In genomic region chrX:102958917-102959316, GRCm38 (mm10) we compare ENCODE assay signal across 10 mouse cellular contexts. TPM values are rescaled to one million over a fixed set of nuclear protein-coding genes. Genes with fewer than 3 reads are reported as not detected.
A peak's percentile ranks its signal among the peaks of the same experiment; 100 is the strongest.
DNase-seq lines count a peak whose midpoint lies in the region; ATAC-seq and TF ChIP-seq lines count a peak whose summit lies in the region.
"Had no signal": no experiment of that assay in that cellular context is flagged by ENCODE, and none has a peak within 500 bp of the region (broad histone marks: within the 10 kb centered on the region; RNA-seq: fewer than 3 reads in every experiment).

No protein-coding gene starts in this region.

- H3K4me3 ChIP-seq in heart, postnatal 0 days (ENCODE audit: low read depth, low read length) = no peak overlapping the region
- no peak overlapping the region for H3K4me3 ChIP-seq in midbrain, embryonic 15.5 days
- H3K4me3 ChIP-seq: heart, embryonic 15.5 days had no signal

- WGBS in heart, postnatal 0 days = 27% methylated on average over 4 of the region's 4 CpGs
- 33% methylated on average over 4 of the region's 4 CpGs for WGBS in midbrain, embryonic 15.5 days

- no peak overlapping the region for H3K4me2 ChIP-seq in heart, postnatal 0 days (ENCODE audit: low read depth, low read length)
- no peak overlapping the region for H3K4me2 ChIP-seq in midbrain, embryonic 15.5 days
- H3K4me2 ChIP-seq: heart, embryonic 15.5 days had no signal

- H3K9me3 ChIP-seq in heart, postnatal 0 days (replicated peaks; ENCODE audit: control insufficient read depth, low read length) = no peaks in the 10 kb centered on the region
- no peaks in the 10 kb centered on the region for H3K9me3 ChIP-seq in midbrain, embryonic 15.5 days
- H3K9me3 ChIP-seq: heart, embryonic 15.5 days had no signal

- TF ChIP-seq EP300 in heart, postnatal 0 days (IDR thresholded peaks at IDR 0.05; ENCODE audit: low read depth) = no peak

- no peaks in the 10 kb centered on the region for H3K4me1 ChIP-seq in heart, postnatal 0 days (ENCODE audit: control insufficient read depth, insufficient read depth)
- H3K4me1 ChIP-seq in midbrain, embryonic 15.5 days = no peaks in the 10 kb centered on the region
- H3K4me1 ChIP-seq: heart, embryonic 15.5 days had no signal

- no peaks in the 10 kb centered on the region for H3K36me3 ChIP-seq in heart, postnatal 0 days (replicated peaks; ENCODE audit: control insufficient read depth, insufficient read depth, low read length)
- no peaks in the 10 kb centered on the region for H3K36me3 ChIP-seq in midbrain, embryonic 15.5 days (replicated peaks)
- H3K36me3 ChIP-seq: heart, embryonic 15.5 days had no signal

- no peak for ATAC-seq in heart, postnatal 0 days (ENCODE audit: insufficient read depth, low read depth)
- ATAC-seq in midbrain, embryonic 15.5 days (replicated peaks) = 0 out of 2 replicates have a peak, but pooled peaks have one; percentile 52

- intact Hi-C loops in heart, postnatal 25 days (cut with DNase I) = no loop called here

- DNase-seq in heart, postnatal 0 days (ENCODE audit: low spot score) = no peak
- DNase-seq in heart, postnatal 25 days (ENCODE audit: low spot score) = no peak
- peak; percentile 16 for DNase-seq in right cerebral cortex, adult 18-20 months
- DNase-seq in right cerebral cortex, postnatal 4 days = no peak
- DNase-seq in embryo, embryonic 10.5 days (ENCODE audit: low spot score) = peak; percentile 45
- DNase-seq in urinary bladder, adult 18-20 months (ENCODE audit: low spot score in 2 of 2) = no peak
- no peak for DNase-seq in heart, adult 9 months (ENCODE audit: low spot score in 2 of 2)

- H3K9ac ChIP-seq in heart, postnatal 0 days (replicated peaks; ENCODE audit: low read depth, low read length) = no peak overlapping the region
- H3K9ac ChIP-seq in midbrain, embryonic 15.5 days = no peak overlapping the region
- H3K9ac ChIP-seq: heart, embryonic 15.5 days had no signal

- no peaks in the 10 kb centered on the region for H3K27me3 ChIP-seq in heart, postnatal 0 days (ENCODE audit: control insufficient read depth, insufficient read depth, low read length)
- H3K27me3 ChIP-seq in midbrain, embryonic 15.5 days (replicated peaks) = no peaks in the 10 kb centered on the region
- H3K27me3 ChIP-seq: heart, embryonic 15.5 days had no signal

- TF ChIP-seq CTCF in heart, postnatal 0 days (IDR thresholded peaks at IDR 0.05; ENCODE audit: low read depth) = peak; percentile 58

- no peak overlapping the region for H3K27ac ChIP-seq in heart, postnatal 0 days (ENCODE audit: low read depth)
- H3K27ac ChIP-seq in midbrain, embryonic 15.5 days = no peak overlapping the region
- H3K27ac ChIP-seq: heart, embryonic 15.5 days had no signal

RNA-seq across cellular contexts. Expression of gene 1700018G05Rik, which starts 30.7 kb away (rescaled TPM):
- not detected in 2 replicates for total RNA-seq in heart, postnatal 0 days (2014; rRNA removed; ENCODE audit: low replicate concordance)
- not detected in 2 replicates for polyA plus RNA-seq in heart, postnatal 0 days (2015; fragmentation: Nextera tagmentation; extraction: Ambion mirVana)
- not detected for total RNA-seq in heart, postnatal 25 days (2021)
- not detected in 2 replicates for polyA plus RNA-seq in midbrain, embryonic 15.5 days (2015; fragmentation: Nextera tagmentation; extraction: Ambion mirVana)
- polyA plus RNA-seq: heart, embryonic 15.5 days; lung, embryonic 16.5 days had no signal

RNA-seq across cellular contexts. Expression of gene 1700011M02Rik, which starts 50.2 kb away (rescaled TPM):
- not detected in 2 replicates for total RNA-seq in heart, postnatal 0 days (2014; rRNA removed; ENCODE audit: low replicate concordance)
- polyA plus RNA-seq in heart, postnatal 0 days (2015; fragmentation: Nextera tagmentation; extraction: Ambion mirVana) = not detected in 2 replicates
- total RNA-seq in heart, postnatal 25 days (2021) = not detected
- not detected in 2 replicates for polyA plus RNA-seq in midbrain, embryonic 15.5 days (2015; fragmentation: Nextera tagmentation; extraction: Ambion mirVana)
- polyA plus RNA-seq: heart, embryonic 15.5 days; lung, embryonic 16.5 days had no signal

RNA-seq across cellular contexts. Expression of gene Dmrtc1a, which starts 50.4 kb away (rescaled TPM):
- total RNA-seq in heart, postnatal 0 days (2014; rRNA removed; ENCODE audit: low replicate concordance) = 1.4 TPM in 1 of 2 replicates, not detected in the other
- polyA plus RNA-seq in heart, postnatal 0 days (2015; fragmentation: Nextera tagmentation; extraction: Ambion mirVana) = 0.15 and 0.18 TPM in 2 replicates
- total RNA-seq in heart, postnatal 25 days (2021) = under 1 TPM in 1 of 2 experiments, not detected in 1; 0.34 TPM
- polyA plus RNA-seq in midbrain, embryonic 15.5 days (2015; fragmentation: Nextera tagmentation; extraction: Ambion mirVana) = 1.8 and 2.5 TPM in 2 replicates

Comparison
In these comparisons a context has a peak if more than half of its experiments do, and no peak if none do; other contexts are left out.
1. DNase-seq: peak in right cerebral cortex, adult 18-20 months (single experiment) and embryo, embryonic 10.5 days (single experiment); none in heart, postnatal 0 days (single experiment), heart, postnatal 25 days (single experiment), right cerebral cortex, postnatal 4 days (single experiment), urinary bladder, adult 18-20 months (0 of 2) and heart, adult 9 months (0 of 2).